Mouse (Mus musculus) MEL (cell line): ENCODE measurements around the gene Tet3. TPM values are rescaled to one million over a fixed set of nuclear protein-coding genes. Genes with fewer than 3 reads are reported as not detected.
A peak's percentile ranks its signal among the peaks of the same experiment; 100 is the strongest.

Experiments used
- DNase-seq: peaks from one replicate; pipeline ENCODE4 v3.0.0; 2011; ENCODE audit warnings: low read depth, low spot score
- H3K27ac ChIP-seq: 2 replicates; pipeline ENCODE4 v1.5.1; 2012; ENCODE audit warnings: low read depth, mild to moderate bottlenecking, control low read depth, low read length, moderate library complexity; ENCODE audit not compliant: control insufficient read depth
- H3K27me3 ChIP-seq, 2 experiments: fragments of 150-350 bp in 1 of 2; sonication (generic) in 1 of 2; 2 replicates each; pipeline ENCODE4 v1.6.1; 2012; ENCODE audit warnings: low read length in 2 of 2, mild to moderate bottlenecking in 2 of 2, improper control_type of control experiment in 1 of 2, moderate library complexity in 1 of 2; ENCODE audit not compliant: insufficient read depth in 2 of 2, control insufficient read depth in 1 of 2
- H3K36me3 ChIP-seq, 2 experiments: 2 replicates each; pipeline ENCODE4 v1.6.1; 2012 to 2014; ENCODE audit warnings: low read length in 2 of 2, improper control_type of control experiment in 1 of 2, inconsistent platforms in 1 of 2, mild to moderate bottlenecking in 1 of 2; ENCODE audit not compliant: insufficient read depth in 2 of 2, control insufficient read depth in 1 of 2
- H3K4me1 ChIP-seq, 2 experiments: fragments of 150-350 bp in 1 of 2; sonication (generic) in 1 of 2; 2 replicates each; pipeline ENCODE4 v1.6.1; 2012; ENCODE audit warnings: low read length in 2 of 2, improper control_type of control experiment in 1 of 2, mild to moderate bottlenecking in 1 of 2; ENCODE audit not compliant: insufficient read depth in 2 of 2, control insufficient read depth in 1 of 2
- H3K4me3 ChIP-seq, 2 experiments: fragments of 150-350 bp in 1 of 2; sonication (generic) in 1 of 2; 2 replicates each; pipeline ENCODE4 v1.5.1; 2012; ENCODE audit warnings: low read depth in 2 of 2, low read length in 2 of 2, mild to moderate bottlenecking in 2 of 2, moderate library complexity in 2 of 2, control low read depth in 1 of 2, improper control_type of control experiment in 1 of 2; ENCODE audit not compliant: control insufficient read depth in 1 of 2, insufficient read depth in 1 of 2
- H3K79me2 ChIP-seq: 2 replicates; pipeline ENCODE4 v1.6.1; 2012; ENCODE audit warnings: mild to moderate bottlenecking, low read length, moderate library complexity; ENCODE audit not compliant: control insufficient read depth, poor library complexity, insufficient read depth
- H3K9ac ChIP-seq: 2 replicates; pipeline ENCODE4 v1.6.1; 2012; ENCODE audit warnings: low read depth, mild to moderate bottlenecking, control low read depth, low read length, moderate library complexity; ENCODE audit not compliant: control insufficient read depth, poor library complexity, severe bottlenecking
- H3K9me3 ChIP-seq: fragments of 150-350 bp; sonication (generic); replicated peaks from 2 replicates; pipeline ENCODE4 v1.6.1; 2012; ENCODE audit warnings: mild to moderate bottlenecking, low read length, improper control_type of control experiment, moderate library complexity; ENCODE audit not compliant: insufficient read depth
- BHLHE40 ChIP-seq: IDR thresholded peaks from 2 replicates; pipeline ENCODE4 v1.6.1; 2012; ENCODE audit warnings: low read depth, mild to moderate bottlenecking, inconsistent platforms, low read length, improper control_type of control experiment, borderline replicate concordance
- E2F4 ChIP-seq: IDR thresholded peaks from 2 replicates; pipeline ENCODE4 v1.6.1; 2011; ENCODE audit warnings: low read depth, low read length, improper control_type of control experiment, borderline replicate concordance
- ELF1 ChIP-seq: IDR thresholded peaks from 2 replicates; pipeline ENCODE4 v1.6.1; 2014; ENCODE audit warnings: low read depth, mild to moderate bottlenecking, inconsistent platforms, low read length, improper control_type of control experiment, moderate library complexity
- EP300 ChIP-seq, 2 experiments: IDR thresholded peaks; 2 replicates each; pipeline ENCODE4 v1.6.1; 2011; ENCODE audit warnings: improper control_type of control experiment in 2 of 2, low read length in 2 of 2, low read depth in 1 of 2, mild to moderate bottlenecking in 1 of 2
- ETS1 ChIP-seq: IDR thresholded peaks from 2 replicates; pipeline ENCODE4 v1.6.1; 2012; ENCODE audit warnings: low read depth, mild to moderate bottlenecking, inconsistent platforms, low read length, improper control_type of control experiment, moderate library complexity
- GABPA ChIP-seq: IDR thresholded peaks from 2 replicates; pipeline ENCODE4 v1.6.1; 2012; ENCODE audit warnings: low read depth, mild to moderate bottlenecking, inconsistent platforms, low read length, improper control_type of control experiment, moderate library complexity
- MAX ChIP-seq: IDR thresholded peaks from 2 replicates; pipeline ENCODE4 v1.6.1; 2011; ENCODE audit warnings: low read length, improper control_type of control experiment
- MEF2A ChIP-seq: IDR thresholded peaks from 2 replicates; pipeline ENCODE4 v1.6.1; 2014; ENCODE audit warnings: low read depth, mild to moderate bottlenecking, inconsistent platforms, low read length, improper control_type of control experiment; ENCODE audit not compliant: poor library complexity, insufficient replicate concordance, severe bottlenecking; ENCODE audit errors: extremely low read depth
- MXI1 ChIP-seq: IDR thresholded peaks from 2 replicates; pipeline ENCODE4 v1.6.1; 2011; ENCODE audit warnings: mild to moderate bottlenecking, low read depth, low read length, improper control_type of control experiment
- MYC ChIP-seq: IDR thresholded peaks from 2 replicates; pipeline ENCODE4 v1.6.1; 2011; ENCODE audit warnings: low read depth, mild to moderate bottlenecking, low read length, improper control_type of control experiment, moderate library complexity
- NRF1 ChIP-seq: IDR thresholded peaks from 2 replicates; pipeline ENCODE4 v1.6.1; 2014; ENCODE audit warnings: low read depth, mild to moderate bottlenecking, inconsistent platforms, low read length, improper control_type of control experiment, moderate library complexity; ENCODE audit not compliant: poor library complexity, insufficient read depth, severe bottlenecking
- POLR2A ChIP-seq, 2 experiments: IDR thresholded peaks; 2 replicates each; pipeline ENCODE4 v1.6.1; 2011 to 2012; ENCODE audit warnings: low read length in 2 of 2, mild to moderate bottlenecking in 2 of 2, control low read depth in 1 of 2, improper control_type of control experiment in 1 of 2, low read depth in 1 of 2, moderate library complexity in 1 of 2; ENCODE audit not compliant: control insufficient read depth in 1 of 2, insufficient read depth in 1 of 2, poor library complexity in 1 of 2
- POLR2AphosphoS2 ChIP-seq: IDR thresholded peaks from 2 replicates; pipeline ENCODE4 v1.6.1; 2011; ENCODE audit warnings: low read length, improper control_type of control experiment
- RAD21 ChIP-seq: IDR thresholded peaks from 2 replicates; pipeline ENCODE4 v1.6.1; 2011; ENCODE audit warnings: mild to moderate bottlenecking, low read depth, low read length, improper control_type of control experiment
- RCOR1 ChIP-seq: IDR thresholded peaks from 2 replicates; pipeline ENCODE4 v1.6.1; 2012; ENCODE audit warnings: low read depth, mild to moderate bottlenecking, inconsistent platforms, low read length, improper control_type of control experiment
- SIN3A ChIP-seq: IDR thresholded peaks from 2 replicates; pipeline ENCODE4 v1.6.1; 2012; ENCODE audit warnings: low read length, improper control_type of control experiment, inconsistent platforms
- USF1 ChIP-seq: IDR thresholded peaks from 2 replicates; pipeline ENCODE4 v1.6.1; 2014; ENCODE audit warnings: low read depth, mild to moderate bottlenecking, inconsistent platforms, low read length, improper control_type of control experiment, moderate library complexity
- USF2 ChIP-seq, 2 experiments: IDR thresholded peaks; 2 replicates each; pipeline ENCODE4 v1.6.1; 2011 to 2012; ENCODE audit warnings: improper control_type of control experiment in 2 of 2, low read length in 2 of 2, borderline replicate concordance in 1 of 2, inconsistent platforms in 1 of 2, low read depth in 1 of 2, mild to moderate bottlenecking in 1 of 2; ENCODE audit not compliant: insufficient read depth in 1 of 2
- ZC3H11A ChIP-seq: IDR thresholded peaks from 2 replicates; pipeline ENCODE4 v1.6.1; 2012; ENCODE audit warnings: low read depth, mild to moderate bottlenecking, inconsistent platforms, low read length, improper control_type of control experiment
- ZKSCAN1 ChIP-seq: IDR thresholded peaks from 2 replicates; pipeline ENCODE4 v1.6.1; 2012; ENCODE audit warnings: low read depth, mild to moderate bottlenecking, inconsistent platforms, low read length, improper control_type of control experiment, moderate library complexity
- ZNF384 ChIP-seq: IDR thresholded peaks from 2 replicates; pipeline ENCODE4 v1.6.1; 2012; ENCODE audit warnings: low read depth, mild to moderate bottlenecking, inconsistent platforms, low read length, improper control_type of control experiment
- polyA plus RNA-seq, 2 experiments: library from polyadenylated mRNA; stranded (reverse) in 1 of 2; unstranded in 1 of 2; fragments of >175 nt in 1 of 2; fragments of >200 nt in 1 of 2; gene quantifications; 2 replicates each; pipeline versions ENCODE4 v1.2.1 to v1.2.4; 2012; ENCODE audit warnings: low replicate concordance in 2 of 2, low read depth in 1 of 2; ENCODE audit not compliant: insufficient read length in 2 of 2, insufficient read depth in 1 of 2, missing spikeins in 1 of 2
- total RNA-seq: library from RNA; depleted of rRNA; stranded (reverse); fragments of 300-350 nt; gene quantifications from 2 replicates; pipeline ENCODE4 v1.2.3, GENCODE M21; 2012

Tet3 gene
- total and polyA plus RNA-seq, 3 experiments, result 11.6 to 35.3 (median 22.9) TPM

DNA sequence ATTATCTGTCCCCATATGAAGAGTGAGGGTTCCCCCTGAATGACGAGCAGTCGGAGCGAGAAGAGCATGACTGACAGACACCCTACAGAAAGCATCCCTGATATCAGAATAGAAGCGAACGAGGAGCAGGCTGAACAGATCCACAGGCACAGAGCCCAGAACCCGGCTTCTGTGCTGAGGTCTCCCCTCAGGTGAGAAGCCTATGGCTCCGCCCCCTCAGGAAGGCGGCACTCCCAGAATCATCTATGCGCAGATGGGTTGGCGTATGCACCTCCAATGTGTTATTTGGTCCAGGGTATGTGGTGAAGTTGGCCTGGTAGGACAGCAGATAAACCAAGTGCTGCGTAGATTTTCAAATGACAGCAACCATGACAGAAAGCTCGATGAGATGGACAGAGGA, 95.8 kb downstream of the Tet3 start:
- no peaks in the 10 kb centered on the region for H3K79me2 ChIP-seq
- peaks cover 0 to 16% of the 10 kb centered on the region in 2 experiments; a peak in 2 of 4 replicates for H3K4me1 ChIP-seq
- TF ChIP-seq ZKSCAN1, result no peak
- TF ChIP-seq E2F4, result no peak
- no peaks in the 10 kb centered on the region for H3K27me3 ChIP-seq
- no peak overlapping the region for H3K27ac ChIP-seq
- H3K9me3 ChIP-seq, result no peaks in the 10 kb centered on the region
- H3K9ac ChIP-seq, result no peak overlapping the region
- no peak for DNase-seq
- peaks cover 2 to 5% of the 10 kb centered on the region in 2 experiments; a peak in 3 of 4 replicates for H3K36me3 ChIP-seq
- no peak overlapping the region for H3K4me3 ChIP-seq

- Histone ChIP-seq H3K9ac (no peak overlapping the region), H3K27me3 (no peaks in the 10 kb centered on the region), H3K9me3 (no peaks in the 10 kb centered on the region), H3K4me3 (no peak overlapping the region), H3K27ac (no peak overlapping the region), H3K4me1 (peaks cover 0 to 17% of the 10 kb centered on the region in 2 experiments; a peak in 2 of 4 replicates), H3K79me2 (no peaks in the 10 kb centered on the region), H3K36me3 (peaks cover 2 to 9% of the 10 kb centered on the region in 2 experiments; a peak in 3 of 4 replicates)
- DNase-seq, result peak; percentile 25
- TF ChIP-seq ELF1 (no peak), ZC3H11A (no peak), POLR2A (IDR thresholded peaks at IDR 0.05; ENCODE audit: control insufficient read depth in 1 of 2, insufficient read depth in 1 of 2, low read depth in 1 of 2, low read length in 2 of 2, poor library complexity in 1 of 2) (no peak), USF2 (IDR thresholded peaks at IDR 0.05; ENCODE audit: borderline replicate concordance in 1 of 2, insufficient read depth in 1 of 2, low read depth in 1 of 2, low read length in 2 of 2) (no peak), ZNF384 (no peak), SIN3A (0 out of 2 replicates have a peak, but pooled peaks have one; percentile 28), GABPA (no peak), RCOR1 (peak; percentile 70), MYC (no peak), USF1 (no peak), MAX (no peak), ETS1 (0 out of 2 replicates have a peak, but pooled peaks have one; percentile 30), MXI1 (no peak), EP300 (IDR thresholded peaks at IDR 0.05; ENCODE audit: low read depth in 1 of 2, low read length in 2 of 2) (peak in 1 of 2 experiments; percentile 32; a peak in 1 of 4 replicates), BHLHE40 (no peak), RAD21 (no peak), POLR2AphosphoS2 (peak; percentile 46; the same call in 1 of the 2 replicates), NRF1 (no peak), MEF2A (no peak)
Observed at GRCm38 (mm10) chr6:83361523-83362248, 97.2 kb downstream of the Tet3 start.
